ENCODE assay signal across 8 mouse cellular contexts in genomic region chr9:108560227-108560841, GRCm38 (mm10). TPM values are rescaled to one million over a fixed set of nuclear protein-coding genes. Genes with fewer than 3 reads are reported as not detected.
DNase-seq lines count a peak whose midpoint lies in the region; ATAC-seq lines count a peak whose summit lies in the region.

Gene Impdh2 (plus strand): TSS chr9:108560286.

- peak within 1 kb of the TSS; percentile 47 for H3K4me3 ChIP-seq in hindbrain, embryonic 12.5 days

- H3K9me3 ChIP-seq in hindbrain, embryonic 12.5 days (replicated peaks) = no peaks in the 10 kb centered on the region

- peaks cover 15% of the 10 kb centered on the region for H3K4me1 ChIP-seq in hindbrain, embryonic 12.5 days

- H3K36me3 ChIP-seq in hindbrain, embryonic 12.5 days = peaks cover 82% of the 10 kb centered on the region

- H3K27ac ChIP-seq in hindbrain, embryonic 12.5 days = peak within 1 kb of the TSS; percentile 24; the same call in 1 of the 2 replicates

- peak within 1 kb of the TSS; percentile 65 for H3K9ac ChIP-seq in hindbrain, embryonic 12.5 days

- peak within 1 kb of the TSS; percentile 70 for H3K4me2 ChIP-seq in hindbrain, embryonic 12.5 days (replicated peaks)

- H3K27me3 ChIP-seq in hindbrain, embryonic 12.5 days = no peaks in the 10 kb centered on the region

- peak; percentile 98 for DNase-seq in NIH3T3 (ENCODE audit: low read depth)
- DNase-seq in cerebellum, postnatal 10 days = peak; percentile 96 to 97
- peak; percentile 93 for DNase-seq in frontal cortex, postnatal 10 days (ENCODE audit: low spot score in 2 of 2)
- DNase-seq in layer of hippocampus, postnatal 14 days (ENCODE audit: low spot score in 2 of 2) = peak; percentile 94 to 96
- peak; percentile 96 for DNase-seq in lung, postnatal 14 days
- DNase-seq in retina, adult 2 months (ENCODE audit: low read depth, low spot score) = peak; percentile 89
- DNase-seq in thymus, postnatal 36 days = peak; percentile 92 to 94

- WGBS in hindbrain, embryonic 12.5 days = under 1% methylated on average over 53 of the region's 53 CpGs

- peak; percentile 98 for ATAC-seq in hindbrain, embryonic 12.5 days (ENCODE audit: low FRiP score)

RNA-seq across cellular contexts. Expression of gene Impdh2, which starts in this region (rescaled TPM):
- polyA plus RNA-seq in hindbrain, embryonic 12.5 days (2016; fragmentation: Nextera tagmentation; extraction: Ambion mirVana) = 128 and 131 TPM in 2 replicates
- 10 to 100 TPM; 61.3 to 70.1 TPM for total RNA-seq in layer of hippocampus, postnatal 14 days (2021)

Comparison
In these comparisons a context has a peak if more than half of its experiments do, and no peak if none do; other contexts are left out.
1. Peak in every context shown above with its lines: DNase-seq, ATAC-seq, H3K4me3 ChIP-seq and H3K27ac ChIP-seq.